Mouse (Mus musculus): ENCODE measurements around the gene Zfp746. TPM values are rescaled to one million over a fixed set of nuclear protein-coding genes. Genes with fewer than 3 reads are reported as not detected.

Zfp746 gene
- polyA plus RNA-seq, 1 experiment from 2014 or later, result 22.9 TPM

- no peak for ATAC-seq (ENCODE audit: low read depth)
- 97% methylated on average over 3 of the region's 3 CpGs for WGBS
- H3K36me3 ChIP-seq (ENCODE audit: control insufficient read depth, insufficient read depth, low read length), result peaks cover 44% of the 10 kb centered on the region
- no peaks in the 10 kb centered on the region for H3K27me3 ChIP-seq (ENCODE audit: control insufficient read depth, insufficient read depth, low read length)
- H3K9ac ChIP-seq (replicated peaks; ENCODE audit: low read depth, low read length), result no peak overlapping the region
- H3K27ac ChIP-seq (ENCODE audit: low read depth, low read length), result no peak overlapping the region
- H3K9me3 ChIP-seq (ENCODE audit: control insufficient read depth, low read length), result no peaks in the 10 kb centered on the region
- H3K4me3 ChIP-seq (ENCODE audit: low read depth, low read length), result no peak overlapping the region
- H3K4me1 ChIP-seq (ENCODE audit: control insufficient read depth, insufficient read depth, low read length), result no peaks in the 10 kb centered on the region
- no peak overlapping the region for H3K4me2 ChIP-seq (ENCODE audit: low read depth, low read length)
Measured at GRCm38 (mm10) chr6:48067492-48067891, 18.9 kb downstream of the Zfp746 start.

- no peaks in the 10 kb centered on the region for H3K27me3 ChIP-seq (ENCODE audit: control insufficient read depth, insufficient read depth, low read length)
- peaks cover 47% of the 10 kb centered on the region for H3K36me3 ChIP-seq (ENCODE audit: control insufficient read depth, insufficient read depth, low read length)
- H3K9ac ChIP-seq (replicated peaks; ENCODE audit: low read depth, low read length), result no peak overlapping the region
- H3K27ac ChIP-seq (ENCODE audit: low read depth, low read length), result no peak overlapping the region
- ATAC-seq (ENCODE audit: low read depth), result no peak
- H3K4me3 ChIP-seq (ENCODE audit: low read depth, low read length), result no peak overlapping the region
- WGBS, result 99% methylated on average over 6 of the region's 6 CpGs
- H3K4me2 ChIP-seq (ENCODE audit: low read depth, low read length), result no peak overlapping the region
- H3K4me1 ChIP-seq (ENCODE audit: control insufficient read depth, insufficient read depth, low read length), result no peaks in the 10 kb centered on the region
- no peaks in the 10 kb centered on the region for H3K9me3 ChIP-seq (ENCODE audit: control insufficient read depth, low read length)
Measured at GRCm38 (mm10) chr6:48065587-48066075, 20.8 kb downstream of the Zfp746 start.

- H3K4me2 ChIP-seq (ENCODE audit: low read depth, low read length), result no peak overlapping the region
- H3K27ac ChIP-seq (ENCODE audit: low read depth, low read length), result no peak overlapping the region
- no peak overlapping the region for H3K4me3 ChIP-seq (ENCODE audit: low read depth, low read length)
- H3K9me3 ChIP-seq (ENCODE audit: control insufficient read depth, low read length), result no peaks in the 10 kb centered on the region
- H3K27me3 ChIP-seq (ENCODE audit: control insufficient read depth, insufficient read depth, low read length), result no peaks in the 10 kb centered on the region
- H3K4me1 ChIP-seq (ENCODE audit: control insufficient read depth, insufficient read depth, low read length), result no peaks in the 10 kb centered on the region
- H3K9ac ChIP-seq (replicated peaks; ENCODE audit: low read depth, low read length), result no peak overlapping the region
- no peak for ATAC-seq (ENCODE audit: low read depth)
- peaks cover 47% of the 10 kb centered on the region for H3K36me3 ChIP-seq (ENCODE audit: control insufficient read depth, insufficient read depth, low read length)
- 93% methylated on average over 14 of the region's 14 CpGs for WGBS
Measured at GRCm38 (mm10) chr6:48064451-48064850, 21.9 kb downstream of the Zfp746 start.

GRCm38 (mm10) chr6:48063940-48064339 lies 22.5 kb downstream of the Zfp746 start:
- ATAC-seq (ENCODE audit: low read depth), result peak; percentile 28
- H3K4me2 ChIP-seq (ENCODE audit: low read depth, low read length), result no peak overlapping the region
- no peak overlapping the region for H3K4me3 ChIP-seq (ENCODE audit: low read depth, low read length)
- H3K9me3 ChIP-seq (ENCODE audit: control insufficient read depth, low read length), result no peaks in the 10 kb centered on the region
- H3K4me1 ChIP-seq (ENCODE audit: control insufficient read depth, insufficient read depth, low read length), result no peaks in the 10 kb centered on the region
- H3K27ac ChIP-seq (ENCODE audit: low read depth, low read length), result no peak overlapping the region
- no peak overlapping the region for H3K9ac ChIP-seq (replicated peaks; ENCODE audit: low read depth, low read length)
- no peaks in the 10 kb centered on the region for H3K27me3 ChIP-seq (ENCODE audit: control insufficient read depth, insufficient read depth, low read length)
- H3K36me3 ChIP-seq (ENCODE audit: control insufficient read depth, insufficient read depth, low read length), result peaks cover 47% of the 10 kb centered on the region
- 95% methylated on average over 28 of the region's 28 CpGs for WGBS

GRCm38 (mm10) chr6:48060895-48061294 lies 25.5 kb downstream of the Zfp746 start:
- WGBS, result 100% methylated on average over 1 of the region's 1 CpGs
- no peak overlapping the region for H3K27ac ChIP-seq (ENCODE audit: low read depth, low read length)

GRCm38 (mm10) chr6:48060421-48060820 lies 26.0 kb downstream of the Zfp746 start:
- Histone ChIP-seq H3K27ac (ENCODE audit: low read depth, low read length) (no peak overlapping the region), H3K9ac (replicated peaks; ENCODE audit: low read depth, low read length) (no peak overlapping the region), H3K4me2 (ENCODE audit: low read depth, low read length) (no peak overlapping the region), H3K4me3 (ENCODE audit: low read depth, low read length) (no peak overlapping the region), H3K4me1 (ENCODE audit: control insufficient read depth, insufficient read depth, low read length) (no peaks in the 10 kb centered on the region), H3K36me3 (ENCODE audit: control insufficient read depth, insufficient read depth, low read length) (peaks cover 30% of the 10 kb centered on the region), H3K27me3 (ENCODE audit: control insufficient read depth, insufficient read depth, low read length) (no peaks in the 10 kb centered on the region), H3K9me3 (ENCODE audit: control insufficient read depth, low read length) (no peaks in the 10 kb centered on the region)
- no peak for ATAC-seq (ENCODE audit: low read depth)
- WGBS, result 89% methylated on average over 2 of the region's 2 CpGs

More at GRCm38 (mm10) chr6:48060895-48061294, 25.5 kb downstream of the Zfp746 start:
- H3K36me3 ChIP-seq (ENCODE audit: control insufficient read depth, insufficient read depth, low read length), result peaks cover 35% of the 10 kb centered on the region
- H3K4me1 ChIP-seq (ENCODE audit: control insufficient read depth, insufficient read depth, low read length), result no peaks in the 10 kb centered on the region
- no peak overlapping the region for H3K4me3 ChIP-seq (ENCODE audit: low read depth, low read length)
- no peak for ATAC-seq (ENCODE audit: low read depth)
- no peak overlapping the region for H3K9ac ChIP-seq (replicated peaks; ENCODE audit: low read depth, low read length)
- no peaks in the 10 kb centered on the region for H3K27me3 ChIP-seq (ENCODE audit: control insufficient read depth, insufficient read depth, low read length)
- H3K4me2 ChIP-seq (ENCODE audit: low read depth, low read length), result no peak overlapping the region
- no peaks in the 10 kb centered on the region for H3K9me3 ChIP-seq (ENCODE audit: control insufficient read depth, low read length)

GRCm38 (mm10) chr6:48052136-48052535 lies 34.3 kb downstream of the Zfp746 start:
- Histone ChIP-seq H3K4me1 (ENCODE audit: control insufficient read depth, insufficient read depth, low read length) (0 out of 2 replicates have a peak, but pooled peaks cover 3% of the 10 kb centered on the region), H3K27me3 (ENCODE audit: control insufficient read depth, insufficient read depth, low read length) (no peaks in the 10 kb centered on the region), H3K36me3 (ENCODE audit: control insufficient read depth, insufficient read depth, low read length) (no peaks in the 10 kb centered on the region), H3K27ac (ENCODE audit: low read depth, low read length) (no peak overlapping the region), H3K4me3 (ENCODE audit: low read depth, low read length) (no peak overlapping the region), H3K9me3 (ENCODE audit: control insufficient read depth, low read length) (no peaks in the 10 kb centered on the region), H3K9ac (replicated peaks; ENCODE audit: low read depth, low read length) (no peak overlapping the region), H3K4me2 (ENCODE audit: low read depth, low read length) (no peak overlapping the region)
- WGBS, result 77% methylated on average over 6 of the region's 6 CpGs
- ATAC-seq (ENCODE audit: low read depth), result no peak

- WGBS, result 90% methylated on average over 2 of the region's 2 CpGs
Measured at GRCm38 (mm10) chr6:48051666-48052065, 34.7 kb downstream of the Zfp746 start.

GRCm38 (mm10) chr6:48049273-48050065 lies 36.9 kb downstream of the Zfp746 start:
- H3K9ac ChIP-seq (replicated peaks; ENCODE audit: low read depth, low read length), result no peak overlapping the region
- 0 out of 2 replicates have a peak, but pooled peaks cover 3% of the 10 kb centered on the region for H3K4me1 ChIP-seq (ENCODE audit: control insufficient read depth, insufficient read depth, low read length)
- H3K4me2 ChIP-seq (ENCODE audit: low read depth, low read length), result peak overlapping the region; percentile 50
- peak overlapping the region; percentile 79 for H3K4me3 ChIP-seq (ENCODE audit: low read depth, low read length)
- no peak for ATAC-seq (ENCODE audit: low read depth)
- no peaks in the 10 kb centered on the region for H3K27me3 ChIP-seq (ENCODE audit: control insufficient read depth, insufficient read depth, low read length)
- H3K27ac ChIP-seq (ENCODE audit: low read depth, low read length), result no peak overlapping the region
- WGBS, result 54% methylated on average over 9 of the region's 9 CpGs
- no peaks in the 10 kb centered on the region for H3K9me3 ChIP-seq (ENCODE audit: control insufficient read depth, low read length)
- H3K36me3 ChIP-seq (ENCODE audit: control insufficient read depth, insufficient read depth, low read length), result peaks cover under 1% of the 10 kb centered on the region; the same call in 1 of the 2 replicates

More at GRCm38 (mm10) chr6:48051666-48052065, 34.7 kb downstream of the Zfp746 start:
- no peaks in the 10 kb centered on the region for H3K9me3 ChIP-seq (ENCODE audit: control insufficient read depth, low read length)
- H3K36me3 ChIP-seq (ENCODE audit: control insufficient read depth, insufficient read depth, low read length), result no peaks in the 10 kb centered on the region
- ATAC-seq (ENCODE audit: low read depth), result no peak
- no peak overlapping the region for H3K4me2 ChIP-seq (ENCODE audit: low read depth, low read length)
- no peak overlapping the region for H3K4me3 ChIP-seq (ENCODE audit: low read depth, low read length)
- H3K27ac ChIP-seq (ENCODE audit: low read depth, low read length), result no peak overlapping the region
- 0 out of 2 replicates have a peak, but pooled peaks cover 3% of the 10 kb centered on the region for H3K4me1 ChIP-seq (ENCODE audit: control insufficient read depth, insufficient read depth, low read length)
- no peaks in the 10 kb centered on the region for H3K27me3 ChIP-seq (ENCODE audit: control insufficient read depth, insufficient read depth, low read length)
- H3K9ac ChIP-seq (replicated peaks; ENCODE audit: low read depth, low read length), result no peak overlapping the region
